Mouse (Mus musculus) midbrain, embryonic 16.5 days (tissue): Measurements from ENCODE around the gene Tubg2. TPM values are rescaled to one million over a fixed set of nuclear protein-coding genes. Genes with fewer than 3 reads are reported as not detected.
"Not testable (repeated sequence)": the region's sequence is repeated elsewhere in the genome, so short reads cannot be mapped to it uniquely, and the experiment has no call there.

Experiments used
- ATAC-seq: fragments of 200-750 bp; cut with Nextera tagmentation; 2 replicates; pipeline ENCODE4 v1.8.0; 2017; ENCODE audit warnings: moderate TSS enrichment
- H3K27ac ChIP-seq: fragments of 300-500 bp; sonication (generic); 2 replicates; pipeline ENCODE4 v1.5.1; 2014; ENCODE audit warnings: mild to moderate bottlenecking, low read length, mixed read lengths
- H3K27me3 ChIP-seq: fragments of 300-500 bp; sonication (generic); 2 replicates; pipeline ENCODE4 v1.6.1; 2014; ENCODE audit warnings: low read depth, low read length, mixed read lengths; ENCODE audit not compliant: control insufficient read depth, insufficient read depth
- H3K36me3 ChIP-seq: fragments of 300-500 bp; sonication (generic); 2 replicates; pipeline ENCODE4 v1.6.1; 2014; ENCODE audit warnings: mild to moderate bottlenecking, low read length, moderate library complexity, mixed read lengths; ENCODE audit not compliant: control insufficient read depth, insufficient read depth
- H3K4me1 ChIP-seq: fragments of 300-500 bp; sonication (generic); 2 replicates; pipeline ENCODE4 v1.6.1; 2014; ENCODE audit warnings: mild to moderate bottlenecking, low read length, mixed read lengths; ENCODE audit not compliant: control insufficient read depth, insufficient read depth
- H3K4me2 ChIP-seq: fragments of 300-500 bp; sonication (generic); 2 replicates; pipeline ENCODE4 v1.6.1; 2014; ENCODE audit warnings: mild to moderate bottlenecking, low read length, mixed read lengths
- H3K4me3 ChIP-seq: fragments of 300-500 bp; sonication (generic); 2 replicates; pipeline ENCODE4 v1.5.1; 2014; ENCODE audit warnings: low read depth, mild to moderate bottlenecking, low read length, moderate library complexity, mixed read lengths
- H3K9ac ChIP-seq: fragments of 300-500 bp; sonication (generic); 2 replicates; pipeline ENCODE4 v1.6.1; 2014; ENCODE audit warnings: low read depth, low read length, mixed read lengths
- H3K9me3 ChIP-seq: fragments of 300-500 bp; sonication (generic); replicated peaks from 2 replicates; pipeline ENCODE4 v1.6.1; 2014; ENCODE audit warnings: mild to moderate bottlenecking, low read length, mixed read lengths; ENCODE audit not compliant: control insufficient read depth, poor library complexity, severe bottlenecking
- WGBS: fragments of 180-500 bp; shearing (Covaris S2); extraction: QIAGEN DNeasy Blood & Tissue Kit; methylation state at CpG from one replicate; pipeline ENCODE4 v1.1.7; 2014; 5-methylcytosine and 5-hydroxymethylcytosine counted together
- polyA plus RNA-seq: library from polyadenylated mRNA; unstranded; fragments of >200 nt; fragmentation: Nextera tagmentation; extraction: Ambion mirVana; gene quantifications from 2 replicates; pipeline ENCODE4 v1.2.1, GENCODE M21; 2015

Tubg2 gene
- polyA plus RNA-seq, 1 experiment from 2014 or later: 71.4 TPM

DNA sequence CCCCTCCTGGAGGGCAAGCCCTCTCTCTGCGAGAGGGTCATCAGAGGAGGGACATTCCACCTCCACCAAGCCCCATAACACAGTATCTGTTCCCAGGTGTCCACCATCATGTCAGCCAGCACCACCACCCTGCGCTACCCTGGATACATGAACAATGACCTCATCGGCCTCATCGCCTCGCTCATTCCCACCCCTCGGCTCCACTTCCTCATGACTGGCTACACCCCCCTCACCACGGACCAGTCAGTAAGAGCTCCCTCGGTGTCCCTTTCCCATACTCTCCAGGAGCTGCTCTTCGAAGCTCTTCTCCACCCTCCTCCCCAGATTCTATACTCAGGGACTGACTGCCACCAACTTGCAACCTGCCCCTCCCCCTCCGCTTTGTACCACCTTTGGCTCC lies 4.4 kb downstream of the Tubg2 start:
- Histone ChIP-seq H3K4me1 (peaks cover 13% of the 10 kb centered on the region), H3K36me3 (peaks cover 12% of the 10 kb centered on the region), H3K27me3 (peaks cover 29% of the 10 kb centered on the region)
- not testable (repeated sequence) for H3K9ac ChIP-seq, ATAC-seq, H3K27ac ChIP-seq, H3K4me2 ChIP-seq, H3K9me3 ChIP-seq, H3K4me3 ChIP-seq
- 79% methylated on average over 8 of the region's 10 CpGs for WGBS

DNA sequence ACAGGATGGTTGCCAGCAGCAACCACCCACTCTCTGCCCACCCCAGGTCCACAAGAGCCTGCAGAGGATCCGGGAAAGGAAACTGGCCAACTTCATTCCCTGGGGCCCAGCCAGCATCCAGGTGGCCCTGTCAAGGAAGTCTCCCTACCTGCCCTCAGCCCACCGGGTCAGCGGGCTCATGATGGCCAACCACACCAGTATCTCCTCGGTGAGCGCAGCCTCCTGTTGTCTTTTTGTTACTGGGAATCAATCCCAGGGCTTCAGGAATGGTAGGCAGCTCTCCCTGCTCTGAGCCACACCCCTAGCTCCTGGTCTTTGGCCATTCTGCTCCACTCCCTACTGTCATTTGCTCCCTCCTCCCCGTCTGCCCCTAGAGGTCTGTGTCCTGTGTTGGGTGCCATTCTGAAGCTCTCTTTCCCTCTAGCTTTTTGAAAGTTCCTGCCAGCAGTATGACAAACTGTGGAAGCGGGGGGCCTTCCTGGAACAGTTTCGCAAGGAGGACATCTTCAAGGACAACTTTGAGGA lies 5.3 kb downstream of the Tubg2 start:
- H3K4me1 ChIP-seq, H3K9ac ChIP-seq, H3K9me3 ChIP-seq, ATAC-seq, H3K27ac ChIP-seq, H3K4me3 ChIP-seq, H3K4me2 ChIP-seq: not testable (repeated sequence)
- peaks cover 38% of the 10 kb centered on the region for H3K27me3 ChIP-seq
- peaks cover 12% of the 10 kb centered on the region for H3K36me3 ChIP-seq
- 75% methylated on average over 8 of the region's 8 CpGs for WGBS

DNA sequence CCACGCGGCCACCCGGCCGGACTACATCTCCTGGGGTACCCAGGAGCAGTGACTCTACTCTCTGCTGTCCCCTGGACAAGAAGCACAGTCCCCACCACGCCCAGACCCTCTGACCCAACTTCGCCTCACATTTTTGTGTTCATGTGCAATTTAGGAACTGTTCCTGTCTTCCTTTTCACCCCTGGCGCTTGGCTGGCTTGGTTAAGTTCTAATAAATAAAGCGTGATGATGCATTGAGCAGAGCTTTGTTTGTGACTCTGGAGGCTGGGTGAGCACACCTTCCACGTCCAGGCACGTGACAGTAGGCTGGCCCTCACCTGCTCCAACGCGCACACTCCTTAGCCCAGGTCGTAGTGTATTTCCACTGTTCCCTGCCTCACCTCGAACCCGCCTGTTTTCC lies 5.8 kb downstream of the Tubg2 start:
- Histone ChIP-seq H3K36me3 (peaks cover 12% of the 10 kb centered on the region), H3K27ac (no peak overlapping the region), H3K27me3 (peaks cover 43% of the 10 kb centered on the region), H3K9me3 (no peaks in the 10 kb centered on the region), H3K4me3 (no peak overlapping the region), H3K9ac (no peak overlapping the region), H3K4me2 (no peak overlapping the region), H3K4me1 (peaks cover 2% of the 10 kb centered on the region; the same call in 1 of the 2 replicates)
- no peak for ATAC-seq
- 87% methylated on average over 15 of the region's 15 CpGs for WGBS

DNA sequence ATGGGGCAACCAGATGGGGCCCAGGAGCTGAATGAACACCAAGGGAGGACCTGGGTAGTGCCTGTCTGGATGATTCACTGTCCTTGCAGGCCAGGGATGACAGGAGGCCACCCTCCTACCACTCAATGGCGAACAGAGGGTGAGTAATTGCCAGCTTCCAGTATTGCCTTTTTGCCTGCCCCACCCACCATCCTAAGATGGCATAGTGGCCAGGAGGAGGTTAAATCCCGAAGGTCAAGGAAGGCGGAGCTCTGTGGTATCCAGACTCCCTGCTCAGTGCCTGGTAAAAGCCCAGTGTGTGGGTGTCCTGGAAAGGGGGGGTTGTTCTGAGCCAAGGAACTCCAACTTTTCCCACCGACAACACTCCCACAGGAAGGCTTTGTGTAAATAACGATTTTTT lies 6.6 kb downstream of the Tubg2 start:
- peaks cover 12% of the 10 kb centered on the region for H3K36me3 ChIP-seq
- H3K9ac ChIP-seq: no peak overlapping the region
- no peaks in the 10 kb centered on the region; the same call in 1 of the 2 replicates for H3K4me1 ChIP-seq
- WGBS: 58% methylated on average over 5 of the region's 5 CpGs
- H3K4me2 ChIP-seq: no peak overlapping the region
- ATAC-seq: no peak
- no peak overlapping the region for H3K4me3 ChIP-seq
- H3K27ac ChIP-seq: no peak overlapping the region
- H3K9me3 ChIP-seq: no peaks in the 10 kb centered on the region
- H3K27me3 ChIP-seq: peaks cover 50% of the 10 kb centered on the region

DNA sequence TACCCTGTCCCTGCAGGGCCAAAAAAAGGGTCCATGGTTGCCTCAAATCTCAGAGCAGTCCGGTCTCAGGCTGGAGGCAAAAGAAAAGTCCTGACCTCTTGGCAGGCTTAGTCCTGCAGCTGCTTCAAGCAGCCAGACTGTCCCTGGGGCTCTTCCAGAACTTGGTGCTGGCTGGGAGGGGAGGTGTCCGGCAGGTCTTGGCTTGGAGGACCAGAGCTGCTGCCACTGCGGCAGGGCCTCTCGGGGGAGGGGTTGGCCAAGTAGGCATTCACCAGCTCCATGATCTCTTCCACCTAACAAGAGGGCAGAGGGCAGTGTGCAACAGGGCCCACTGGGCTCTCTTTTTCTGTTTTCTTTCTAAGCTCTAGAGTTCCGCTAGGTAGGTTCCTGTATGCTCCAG lies 7.1 kb downstream of the Tubg2 start:
- no peak for ATAC-seq
- Histone ChIP-seq H3K36me3 (peaks cover 16% of the 10 kb centered on the region), H3K27me3 (peaks cover 55% of the 10 kb centered on the region), H3K4me2 (no peak overlapping the region), H3K27ac (no peak overlapping the region), H3K4me3 (no peak overlapping the region), H3K9ac (no peak overlapping the region), H3K4me1 (no peaks in the 10 kb centered on the region; the same call in 1 of the 2 replicates), H3K9me3 (no peaks in the 10 kb centered on the region)
- WGBS: 53% methylated on average over 5 of the region's 5 CpGs

DNA sequence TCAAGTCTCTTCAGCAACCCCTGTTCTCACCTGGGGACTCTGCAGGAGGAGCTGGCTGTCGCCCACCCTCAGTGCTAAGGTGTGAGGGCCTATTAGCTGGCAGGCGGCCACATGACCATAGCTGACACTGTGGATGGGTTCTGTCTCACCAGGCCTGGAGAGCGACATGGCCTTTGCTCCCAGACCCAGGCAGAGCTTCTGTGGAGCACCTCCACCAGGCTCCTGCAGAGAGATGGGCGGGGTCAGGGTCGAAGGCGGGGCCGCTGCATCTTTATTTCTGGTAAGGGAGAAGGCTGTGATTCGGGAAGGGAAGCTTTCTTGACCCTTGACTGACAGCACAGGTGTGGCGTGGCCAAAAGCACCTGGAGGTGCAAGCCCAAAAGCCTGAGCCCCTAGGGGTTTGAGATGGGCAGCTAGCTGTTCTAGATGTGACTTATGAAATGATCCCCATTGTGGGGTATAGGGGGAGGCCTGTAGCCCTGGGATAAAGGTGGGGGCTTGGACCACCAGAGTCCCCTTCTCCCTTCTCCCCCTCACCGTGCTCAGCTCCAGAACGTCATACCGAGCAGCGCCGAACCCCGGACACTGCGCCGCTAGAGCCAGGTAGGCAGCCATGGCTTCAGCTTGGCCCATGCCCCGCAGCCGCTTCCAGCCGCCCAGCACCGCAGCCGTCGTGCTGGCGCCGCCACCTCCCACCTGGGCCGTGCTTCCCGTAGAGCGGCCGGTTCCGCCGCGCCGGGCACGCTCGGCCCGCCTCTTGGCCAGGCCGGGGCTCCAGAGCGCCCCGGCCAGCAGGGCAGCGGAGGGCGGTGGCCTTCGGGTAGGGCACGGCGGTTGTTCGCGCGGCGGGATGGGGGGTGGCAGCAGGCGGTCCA lies 8.0 kb downstream of the Tubg2 start:
- H3K4me1 ChIP-seq: peaks cover under 1% of the 10 kb centered on the region; the same call in 1 of the 2 replicates
- 18% methylated on average over 47 of the region's 49 CpGs for WGBS
- no peak overlapping the region for H3K9ac ChIP-seq
- peak overlapping the region; percentile 33 for H3K4me2 ChIP-seq
- ATAC-seq: no peak
- H3K27ac ChIP-seq: no peak overlapping the region
- H3K9me3 ChIP-seq: no peaks in the 10 kb centered on the region
- peaks cover 62% of the 10 kb centered on the region for H3K27me3 ChIP-seq
- H3K4me3 ChIP-seq: peak overlapping the region; percentile 22
- H3K36me3 ChIP-seq: peaks cover 16% of the 10 kb centered on the region

DNA sequence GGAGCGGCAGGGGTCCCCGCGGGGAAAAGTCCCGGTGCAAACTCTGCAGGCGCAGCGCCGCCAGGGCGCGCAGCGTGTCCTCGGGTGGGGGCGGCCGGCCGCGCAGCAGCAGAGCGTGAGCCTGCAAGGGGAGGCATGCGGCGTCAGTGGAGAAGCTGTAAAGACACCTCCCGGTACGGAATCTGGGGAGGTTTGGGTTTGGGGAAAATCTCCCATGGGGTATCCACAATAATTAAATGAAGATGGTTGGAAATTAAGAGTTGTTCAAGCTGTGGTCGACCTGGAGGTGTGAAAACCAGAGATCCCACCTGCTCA lies 8.6 kb downstream of the Tubg2 start:
- Histone ChIP-seq H3K9me3 (no peaks in the 10 kb centered on the region), H3K4me2 (peak overlapping the region; percentile 33), H3K27me3 (peaks cover 66% of the 10 kb centered on the region), H3K36me3 (peaks cover 13% of the 10 kb centered on the region), H3K4me1 (peaks cover 6% of the 10 kb centered on the region), H3K9ac (no peak overlapping the region), H3K27ac (no peak overlapping the region), H3K4me3 (peak overlapping the region; percentile 22)
- WGBS: 9% methylated on average over 21 of the region's 21 CpGs
- ATAC-seq: no peak

DNA sequence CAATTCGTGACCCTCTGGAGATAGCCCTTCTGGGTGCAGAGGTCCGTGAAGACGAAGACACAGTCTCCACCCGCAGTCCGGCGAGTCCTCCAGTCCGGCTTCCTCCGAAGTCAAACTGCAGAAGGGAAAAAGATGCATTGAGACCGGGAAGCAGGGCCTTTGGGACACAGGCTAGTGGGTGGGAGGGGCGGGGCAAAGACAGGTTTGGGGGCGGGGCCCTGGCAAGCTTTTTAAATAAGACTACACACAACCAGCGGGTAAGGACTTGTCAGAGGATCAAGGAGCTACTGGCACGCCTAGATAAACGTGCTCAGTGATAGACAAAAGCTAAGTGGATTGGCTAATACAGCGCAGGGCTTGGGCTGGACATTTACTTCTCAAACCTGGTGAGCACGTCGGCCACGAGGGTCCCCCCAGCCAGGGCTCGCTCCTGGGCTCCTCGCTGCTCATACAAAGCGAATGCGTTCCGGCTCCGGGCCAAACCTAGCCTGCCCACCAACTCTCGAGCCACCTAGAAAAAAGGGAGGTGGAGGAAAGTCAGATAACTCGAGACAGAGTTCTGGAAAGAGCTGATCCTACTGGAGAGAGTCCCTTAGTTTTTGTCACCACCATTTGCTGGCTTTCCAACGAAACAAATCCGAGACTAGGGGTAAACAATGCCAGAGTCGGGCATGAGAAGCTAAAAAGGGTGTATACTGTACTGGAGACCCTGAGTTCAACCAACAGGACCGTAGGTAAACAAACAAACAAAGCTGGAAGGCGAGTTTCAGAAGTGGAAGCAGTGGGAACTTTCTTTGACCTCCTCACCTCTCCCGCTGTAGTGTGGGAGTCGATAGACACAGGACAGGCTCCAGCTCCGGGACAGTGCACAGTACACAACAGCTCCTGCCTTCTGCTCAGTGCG lies 9.2 kb downstream of the Tubg2 start:
- Histone ChIP-seq H3K9ac (no peak overlapping the region), H3K4me2 (no peak overlapping the region)

More for the DNA sequence above, 9.2 kb downstream of the Tubg2 start:
- Histone ChIP-seq H3K4me1 (peaks cover 12% of the 10 kb centered on the region), H3K36me3 (peaks cover 12% of the 10 kb centered on the region; the same call in 1 of the 2 replicates), H3K4me3 (no peak overlapping the region), H3K27ac (no peak overlapping the region), H3K9me3 (no peaks in the 10 kb centered on the region), H3K27me3 (peaks cover 68% of the 10 kb centered on the region)
- WGBS: 23% methylated on average over 35 of the region's 35 CpGs
- ATAC-seq: no peak
